Mouse (Mus musculus): Measurements from ENCODE around the gene Tardbp. TPM values are rescaled to one million over a fixed set of nuclear protein-coding genes. Genes with fewer than 3 reads are reported as not detected.

Tardbp gene
- 100 to 1,000 TPM; 178 to 198 TPM for polyA plus RNA-seq (2017; shearing (Covaris generic))

GRCm38 (mm10) chr4:148626623-148627185 is at the start of gene Tardbp:
TSS of gene Tardbp (minus strand) at chr4:148627019.

GRCm38 (mm10) chr4:148643291-148644156 is 16.7 kb upstream of the Tardbp start, which contains the start of gene Gm572:
TSS of gene Gm572 (plus strand) at chr4:148643317.

GRCm38 (mm10) chr4:148602357-148603120 is 24.3 kb downstream of the Tardbp start, which contains the start of gene Masp2:
TSS of gene Masp2 (plus strand) at chr4:148602554.

GRCm38 (mm10) chr4:148591171-148591630 is 35.6 kb downstream of the Tardbp start, which contains the start of gene Srm:
TSS of gene Srm (plus strand) at chr4:148591503.

Other genes with a start within 250 kb of the Tardbp start
- 10 to 100 TPM in 1 of 2 experiments, 1 to 10 TPM in 1; 9.9 to 16.0 TPM for gene Ubiad1, start 182.2 kb downstream of the Tardbp start, polyA plus RNA-seq (2017; shearing (Covaris generic))
- 10 to 100 TPM; 21.0 to 21.2 TPM for gene Mtor, start 178.4 kb downstream of the Tardbp start, polyA plus RNA-seq (2017; shearing (Covaris generic))
- gene Angptl7, start 126.6 kb downstream of the Tardbp start, polyA plus RNA-seq (2017; shearing (Covaris generic)): under 1 TPM in 1 of 2 experiments, not detected in 1; 0.55 TPM
- gene Exosc10, start 68.6 kb downstream of the Tardbp start, polyA plus RNA-seq (2017; shearing (Covaris generic)): 10 to 100 TPM; 93.0 to 96.6 TPM
- gene Srm, start 35.5 kb downstream of the Tardbp start, polyA plus RNA-seq (2017; shearing (Covaris generic)): 10 to 100 TPM; 51.4 to 97.6 TPM
- gene Masp2, start 24.5 kb downstream of the Tardbp start, polyA plus RNA-seq (2017; shearing (Covaris generic)): under 1 TPM in 1 of 2 experiments, not detected in 1; 0.07 TPM
- not detected for gene Gm572, start 16.3 kb upstream of the Tardbp start, polyA plus RNA-seq (2017; shearing (Covaris generic))
- gene Casz1, start 177.4 kb upstream of the Tardbp start, polyA plus RNA-seq (2017; shearing (Covaris generic)): 1 to 10 TPM; 2.2 TPM